Mouse (Mus musculus): Measurements from ENCODE around the gene Pex10. TPM values are rescaled to one million over a fixed set of nuclear protein-coding genes. Genes with fewer than 3 reads are reported as not detected.

Gene Pex10
- total and polyA plus RNA-seq, 2 experiments from 2014 or later: 12.2 to 15.7 TPM

- WGBS: 7% methylated on average over 30 of the region's 35 CpGs
- Histone ChIP-seq H3K27me3 (ENCODE audit: insufficient read depth, low read length) (no peaks in the 10 kb centered on the region), H3K4me2 (ENCODE audit: low read depth, low read length, poor library complexity, severe bottlenecking) (peak overlapping the region; percentile 72), H3K9ac (replicated peaks; ENCODE audit: low read length, poor library complexity, severe bottlenecking) (peak overlapping the region; percentile 91), H3K4me1 (ENCODE audit: insufficient read depth, low read length) (peaks cover 10% of the 10 kb centered on the region), H3K36me3 (ENCODE audit: insufficient read depth, low read length) (peaks cover 17% of the 10 kb centered on the region; the same call in 1 of the 2 replicates), H3K9me3 (ENCODE audit: low read length) (no peaks in the 10 kb centered on the region), H3K4me3 (ENCODE audit: low read depth, low read length) (peak overlapping the region; percentile 89), H3K27ac (ENCODE audit: low read depth, low read length) (peak overlapping the region; percentile 86)
- TF ChIP-seq CTCF (IDR thresholded peaks at IDR 0.05): no peak
- no peak for DNase-seq (ENCODE audit: low spot score)
- no peak; the same call in 1 of the 2 replicates for ATAC-seq (ENCODE audit: low FRiP score)
Observed at GRCm38 (mm10) chr4:155085206-155086107, 18.6 kb downstream of the Pex10 start.

- H3K9ac ChIP-seq (replicated peaks; ENCODE audit: low read length, poor library complexity, severe bottlenecking): peak within 1 kb of the TSS; percentile 91
- ATAC-seq (ENCODE audit: low FRiP score): peak; percentile 97
Observed at GRCm38 (mm10) chr4:155086108-155087024, 19.6 kb downstream of the Pex10 start, which contains the start of the genes Rer1 and Morn1. TSS of gene Rer1 (minus strand) at chr4:155086382. TSS of gene Morn1 (plus strand) at chr4:155086577.

GRCm38 (mm10) chr4:155089241-155089640 is 22.4 kb downstream of the Pex10 start:
- ATAC-seq (ENCODE audit: low FRiP score) (no peak), DNase-seq (ENCODE audit: low spot score) (no peak)
- H3K27me3 ChIP-seq (ENCODE audit: insufficient read depth, low read length): no peaks in the 10 kb centered on the region
- H3K36me3 ChIP-seq (ENCODE audit: insufficient read depth, low read length): peaks cover 7% of the 10 kb centered on the region; the same call in 1 of the 2 replicates
- H3K9me3 ChIP-seq (ENCODE audit: low read length): no peaks in the 10 kb centered on the region
- H3K9ac ChIP-seq (replicated peaks; ENCODE audit: low read length, poor library complexity, severe bottlenecking): no peak overlapping the region
- H3K4me1 ChIP-seq (ENCODE audit: insufficient read depth, low read length): peaks cover 10% of the 10 kb centered on the region
- 89% methylated on average over 5 of the region's 5 CpGs for WGBS
- TF ChIP-seq CTCF (IDR thresholded peaks at IDR 0.05): no peak
- H3K4me2 ChIP-seq (ENCODE audit: low read depth, low read length, poor library complexity, severe bottlenecking): no peak overlapping the region
- H3K4me3 ChIP-seq (ENCODE audit: low read depth, low read length): no peak overlapping the region
- no peak overlapping the region for H3K27ac ChIP-seq (ENCODE audit: low read depth, low read length)

More at GRCm38 (mm10) chr4:155086108-155087024, 19.6 kb downstream of the Pex10 start, which contains the start of the genes Rer1 and Morn1:
- Histone ChIP-seq H3K36me3 (ENCODE audit: insufficient read depth, low read length) (peaks cover 14% of the 10 kb centered on the region; the same call in 1 of the 2 replicates), H3K9me3 (ENCODE audit: low read length) (no peaks in the 10 kb centered on the region), H3K4me3 (ENCODE audit: low read depth, low read length) (peak within 1 kb of the TSS; percentile 89), H3K27me3 (ENCODE audit: insufficient read depth, low read length) (no peaks in the 10 kb centered on the region), H3K4me2 (ENCODE audit: low read depth, low read length, poor library complexity, severe bottlenecking) (peak within 1 kb of the TSS; percentile 79), H3K27ac (ENCODE audit: low read depth, low read length) (peak within 1 kb of the TSS; percentile 86), H3K4me1 (ENCODE audit: insufficient read depth, low read length) (peaks cover 10% of the 10 kb centered on the region)
- no peak for TF ChIP-seq CTCF (IDR thresholded peaks at IDR 0.05)
- under 1% methylated on average over 77 of the region's 85 CpGs for WGBS
- DNase-seq (ENCODE audit: low spot score): peak; percentile 100

GRCm38 (mm10) chr4:155090147-155090546 is 23.3 kb downstream of the Pex10 start:
- WGBS: 93% methylated on average over 4 of the region's 4 CpGs
- Histone ChIP-seq H3K4me3 (ENCODE audit: low read depth, low read length) (no peak overlapping the region), H3K27me3 (ENCODE audit: insufficient read depth, low read length) (no peaks in the 10 kb centered on the region), H3K4me2 (ENCODE audit: low read depth, low read length, poor library complexity, severe bottlenecking) (no peak overlapping the region), H3K9me3 (ENCODE audit: low read length) (no peaks in the 10 kb centered on the region), H3K27ac (ENCODE audit: low read depth, low read length) (no peak overlapping the region), H3K36me3 (ENCODE audit: insufficient read depth, low read length) (peaks cover 7% of the 10 kb centered on the region; the same call in 1 of the 2 replicates), H3K9ac (replicated peaks; ENCODE audit: low read length, poor library complexity, severe bottlenecking) (no peak overlapping the region), H3K4me1 (ENCODE audit: insufficient read depth, low read length) (peaks cover 6% of the 10 kb centered on the region)
- TF ChIP-seq CTCF (IDR thresholded peaks at IDR 0.05): no peak
- ATAC-seq (ENCODE audit: low FRiP score) (no peak), DNase-seq (ENCODE audit: low spot score) (no peak)

DNA sequence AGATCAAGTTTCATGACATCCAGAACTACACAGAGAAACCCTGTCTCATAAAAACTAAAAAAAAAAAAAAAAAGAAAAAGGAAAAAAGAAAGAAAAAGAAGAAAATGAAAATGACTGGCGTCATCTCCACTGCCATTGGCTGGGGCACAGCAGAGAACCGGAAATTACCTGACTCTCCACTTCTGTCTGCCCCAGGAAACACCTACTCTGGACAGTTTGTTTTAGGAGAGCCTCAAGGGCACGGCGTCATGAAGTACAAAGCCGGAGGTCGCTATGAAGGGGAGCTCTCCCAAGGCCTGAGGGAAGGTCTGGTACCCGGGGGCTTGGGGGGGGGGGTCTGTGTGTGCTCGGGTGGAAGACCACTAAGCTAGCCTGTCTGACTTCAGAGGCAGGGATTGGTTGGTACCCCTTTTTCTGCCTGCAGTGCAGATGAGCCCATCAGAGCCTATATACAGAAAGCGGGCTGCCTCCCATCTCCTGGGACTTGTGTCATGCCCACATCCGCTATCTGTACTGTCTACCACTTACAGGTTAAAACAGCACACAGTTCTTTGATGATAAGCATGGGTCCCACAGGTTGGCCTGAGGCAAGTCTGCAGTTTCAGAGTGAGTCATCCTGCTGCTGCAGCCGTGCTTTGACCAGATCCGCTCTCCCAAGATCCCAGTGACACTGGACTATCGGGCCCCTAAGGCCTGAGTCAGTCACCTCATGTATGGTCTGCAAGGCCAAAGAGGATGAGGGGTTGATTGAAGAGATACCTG is 24.1 kb downstream of the Pex10 start:
- H3K4me3 ChIP-seq (ENCODE audit: low read depth, low read length): no peak overlapping the region
- H3K9me3 ChIP-seq (ENCODE audit: low read length): no peaks in the 10 kb centered on the region
- no peak for TF ChIP-seq CTCF (IDR thresholded peaks at IDR 0.05)
- H3K9ac ChIP-seq (replicated peaks; ENCODE audit: low read length, poor library complexity, severe bottlenecking): no peak overlapping the region
- DNase-seq (ENCODE audit: low spot score) (no peak), ATAC-seq (ENCODE audit: low FRiP score) (no peak)
- no peak overlapping the region for H3K4me2 ChIP-seq (ENCODE audit: low read depth, low read length, poor library complexity, severe bottlenecking)
- peaks cover 7% of the 10 kb centered on the region; the same call in 1 of the 2 replicates for H3K36me3 ChIP-seq (ENCODE audit: insufficient read depth, low read length)
- H3K27ac ChIP-seq (ENCODE audit: low read depth, low read length): no peak overlapping the region
- 94% methylated on average over 13 of the region's 13 CpGs for WGBS
- peaks cover 6% of the 10 kb centered on the region for H3K4me1 ChIP-seq (ENCODE audit: insufficient read depth, low read length)
- no peaks in the 10 kb centered on the region for H3K27me3 ChIP-seq (ENCODE audit: insufficient read depth, low read length)

Data from midbrain, postnatal 0 days (tissue).